Mouse (Mus musculus) midbrain, embryonic 13.5 days (tissue): Measurements from ENCODE around the gene Zzz3. TPM values are rescaled to one million over a fixed set of nuclear protein-coding genes. Genes with fewer than 3 reads are reported as not detected.

Experiments used
- ATAC-seq: fragments of 200-750 bp; cut with Nextera tagmentation; 2 replicates; pipeline ENCODE4 v1.8.0; 2017; ENCODE audit warnings: mild to moderate bottlenecking, moderate TSS enrichment, moderate library complexity
- H3K27ac ChIP-seq: fragments of 300-500 bp; sonication (generic); 2 replicates; pipeline ENCODE4 v1.5.1; 2015; ENCODE audit warnings: inconsistent platforms, mild to moderate bottlenecking, moderate library complexity
- H3K27me3 ChIP-seq: fragments of 300-500 bp; sonication (generic); 2 replicates; pipeline ENCODE4 v1.6.1; 2015; ENCODE audit warnings: mild to moderate bottlenecking, inconsistent platforms
- H3K36me3 ChIP-seq: fragments of 300-500 bp; sonication (generic); 2 replicates; pipeline ENCODE4 v1.6.1; 2015; ENCODE audit warnings: mild to moderate bottlenecking, inconsistent platforms
- H3K4me1 ChIP-seq: fragments of 300-500 bp; sonication (generic); replicated peaks from 2 replicates; pipeline ENCODE4 v1.6.1; 2015; ENCODE audit warnings: inconsistent platforms
- H3K4me2 ChIP-seq: fragments of 300-500 bp; sonication (generic); replicated peaks from 2 replicates; pipeline ENCODE4 v1.6.1; 2015; ENCODE audit warnings: moderate library complexity, mild to moderate bottlenecking, inconsistent platforms
- H3K4me3 ChIP-seq: fragments of 300-500 bp; sonication (generic); replicated peaks from 2 replicates; pipeline ENCODE4 v1.5.1; 2015; ENCODE audit warnings: mild to moderate bottlenecking, inconsistent platforms
- H3K9ac ChIP-seq: fragments of 300-500 bp; sonication (generic); replicated peaks from 2 replicates; pipeline ENCODE4 v1.6.1; 2015; ENCODE audit warnings: mild to moderate bottlenecking, inconsistent platforms
- H3K9me3 ChIP-seq: fragments of 300-500 bp; sonication (generic); 2 replicates; pipeline ENCODE4 v1.6.1; 2016; ENCODE audit warnings: mild to moderate bottlenecking, inconsistent platforms
- WGBS: fragments of 180-500 bp; shearing (Covaris S2); methylation state at CpG from one replicate; pipeline ENCODE4 v1.1.7; 2015; 5-methylcytosine and 5-hydroxymethylcytosine counted together
- polyA plus RNA-seq: library from polyadenylated mRNA; unstranded; fragments of >200 nt; fragmentation: Nextera tagmentation; extraction: Ambion mirVana; gene quantifications from 2 replicates; pipeline ENCODE4 v1.2.1, GENCODE M21; 2015

Zzz3 gene
- 36.3 and 40.4 TPM in 2 replicates for polyA plus RNA-seq

DNA sequence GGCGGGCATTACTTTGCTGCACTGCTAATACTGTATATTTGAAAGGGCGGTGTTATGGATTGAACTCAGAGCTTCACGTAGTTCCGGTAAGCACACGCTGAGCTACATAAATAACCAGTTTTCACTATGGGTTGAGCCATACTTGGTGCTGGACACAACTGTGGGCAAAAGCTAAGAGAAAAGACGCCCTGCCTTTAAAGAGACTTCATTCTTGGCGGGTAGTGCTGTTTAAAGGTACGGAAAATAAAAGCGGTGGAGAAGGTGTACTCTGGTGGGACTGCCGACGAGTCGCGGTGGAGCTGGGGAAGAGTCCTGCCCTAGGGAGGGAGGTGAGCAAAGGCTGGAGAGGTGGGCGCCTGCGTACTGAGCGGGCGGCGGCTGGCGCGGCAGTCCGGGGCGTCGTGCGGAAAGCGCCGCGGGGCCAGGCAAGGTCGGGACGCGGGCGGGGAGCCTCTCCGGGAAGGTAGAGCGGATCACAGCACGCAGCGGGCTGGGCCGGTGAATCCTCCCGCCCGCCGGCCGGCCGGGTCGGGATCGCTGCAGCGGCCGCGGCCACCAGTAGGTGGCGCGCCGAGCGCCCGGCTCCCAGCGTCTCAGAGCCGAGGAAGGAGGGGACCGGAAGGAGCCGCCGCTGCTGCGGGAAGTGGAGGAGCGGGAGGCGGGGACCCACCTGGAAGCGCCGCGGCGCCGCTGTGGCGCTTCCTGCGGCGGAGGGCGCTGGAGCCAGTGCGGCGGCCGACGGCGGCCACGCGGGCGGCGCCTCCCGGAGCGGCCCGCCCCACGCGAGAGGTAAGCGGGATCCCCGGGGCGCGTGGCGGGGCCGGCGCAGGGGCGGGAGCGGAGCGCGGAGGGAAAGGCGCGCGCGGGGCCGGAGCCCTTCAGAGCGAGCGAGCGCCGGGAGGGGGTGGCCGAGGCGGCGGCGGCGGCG lies at the start of gene Zzz3:
Gene Zzz3 (plus strand): TSS at position 124 of the 928 bp plus-strand sequence.
- H3K9ac ChIP-seq: peak within 1 kb of the TSS; percentile 88
- ATAC-seq: peak; percentile 94
- peaks cover 29% of the 10 kb centered on the region for H3K4me1 ChIP-seq
- peak within 1 kb of the TSS; percentile 83 for H3K4me2 ChIP-seq
- peak within 1 kb of the TSS; percentile 99 for H3K27ac ChIP-seq
- H3K9me3 ChIP-seq: no peaks in the 10 kb centered on the region
- no peaks in the 10 kb centered on the region for H3K27me3 ChIP-seq
- H3K36me3 ChIP-seq: peaks cover 15% of the 10 kb centered on the region
- peak within 1 kb of the TSS; percentile 81 for H3K4me3 ChIP-seq
- under 1% methylated on average over 75 of the region's 108 CpGs for WGBS

DNA sequence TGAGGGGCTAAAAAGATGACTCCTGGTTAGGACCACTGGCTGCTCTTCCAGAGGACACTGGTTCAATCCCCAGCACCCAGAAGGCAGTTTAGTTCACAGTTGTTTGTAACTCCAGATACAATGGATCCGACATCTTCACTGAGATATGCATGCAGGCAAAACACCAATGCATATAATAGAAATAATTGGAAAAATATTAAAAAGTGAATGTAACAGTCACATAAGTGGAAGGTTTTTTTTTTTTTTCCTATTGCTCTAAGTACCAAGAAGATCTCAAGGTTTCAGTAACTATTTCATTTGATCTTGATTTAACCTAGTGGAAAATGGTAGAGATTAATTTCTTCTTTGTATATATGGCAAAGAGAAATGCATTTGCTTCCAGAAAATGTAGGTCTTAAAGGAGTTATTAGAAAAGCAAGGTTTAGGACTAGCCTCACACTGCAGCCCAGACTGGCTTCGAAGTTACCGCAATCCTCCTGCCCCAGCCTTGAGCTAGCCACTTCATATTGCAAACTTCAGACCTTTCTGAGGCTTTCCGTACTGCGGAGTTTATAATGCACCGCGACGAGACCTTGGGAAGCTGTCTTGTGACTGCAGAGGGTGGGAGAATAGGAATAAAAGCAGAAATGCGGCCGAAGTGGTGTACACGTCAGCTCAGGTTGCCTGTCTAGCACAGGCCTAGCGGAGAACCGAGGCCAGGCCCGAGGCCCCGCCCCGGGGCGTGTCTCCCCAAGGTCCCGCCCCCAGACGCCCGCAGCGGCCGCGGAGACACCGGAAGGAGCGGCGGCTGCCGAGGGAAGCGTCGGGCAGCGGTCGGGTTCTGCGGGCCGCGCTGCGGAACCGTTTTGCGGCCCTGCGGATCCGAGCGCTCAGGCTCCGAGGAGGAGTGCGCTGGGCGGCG lies 49.3 kb upstream of the Zzz3 start, which contains the start of gene Usp33:
Gene Usp33 (plus strand): TSS at position 747 of the 901 bp plus-strand sequence.
- H3K4me2 ChIP-seq: peak within 1 kb of the TSS; percentile 67
- no peaks in the 10 kb centered on the region for H3K27me3 ChIP-seq
- no peaks in the 10 kb centered on the region for H3K9me3 ChIP-seq
- H3K36me3 ChIP-seq: no peaks in the 10 kb centered on the region
- H3K4me1 ChIP-seq: peaks cover 32% of the 10 kb centered on the region
- H3K9ac ChIP-seq: peak within 1 kb of the TSS; percentile 89
- ATAC-seq: peak; percentile 96
- H3K27ac ChIP-seq: peak within 1 kb of the TSS; percentile 83
- peak within 1 kb of the TSS; percentile 77 for H3K4me3 ChIP-seq
- WGBS: 6% methylated on average over 44 of the region's 44 CpGs

DNA sequence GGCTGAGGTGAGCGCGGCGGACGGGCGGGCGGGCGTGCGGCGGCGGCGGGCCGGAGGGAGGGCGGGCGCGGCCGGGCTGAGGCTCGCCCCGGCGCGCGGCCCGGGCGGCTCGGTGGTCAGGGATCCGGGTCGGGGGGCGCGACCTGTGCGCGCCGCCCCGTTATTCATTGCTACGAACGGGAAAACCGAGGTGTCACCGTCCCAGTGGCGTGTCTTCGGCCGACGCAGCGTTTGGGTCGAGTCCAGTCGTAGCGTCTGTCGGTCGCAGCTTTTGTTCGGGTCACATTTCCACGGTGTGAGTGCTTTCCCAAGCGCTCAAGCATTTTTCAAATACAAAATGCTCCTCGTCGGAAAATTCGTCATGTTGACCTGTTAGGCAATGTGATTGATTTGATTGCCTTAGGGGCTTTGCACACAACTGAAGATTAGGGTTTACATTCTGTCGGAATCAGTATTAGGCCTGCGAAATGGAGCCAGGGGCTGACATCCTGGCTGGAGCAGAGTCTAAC lies 48.6 kb upstream of the Zzz3 start:
- Histone ChIP-seq H3K9ac (peak overlapping the region; percentile 89), H3K27me3 (no peaks in the 10 kb centered on the region), H3K4me1 (peaks cover 37% of the 10 kb centered on the region), H3K36me3 (no peaks in the 10 kb centered on the region), H3K27ac (peak overlapping the region; percentile 83), H3K4me3 (peak overlapping the region; percentile 77), H3K9me3 (no peaks in the 10 kb centered on the region), H3K4me2 (peak overlapping the region; percentile 67)
- WGBS: under 1% methylated on average over 54 of the region's 54 CpGs
- ATAC-seq: peak; percentile 13; the same call in 1 of the 2 replicates

DNA sequence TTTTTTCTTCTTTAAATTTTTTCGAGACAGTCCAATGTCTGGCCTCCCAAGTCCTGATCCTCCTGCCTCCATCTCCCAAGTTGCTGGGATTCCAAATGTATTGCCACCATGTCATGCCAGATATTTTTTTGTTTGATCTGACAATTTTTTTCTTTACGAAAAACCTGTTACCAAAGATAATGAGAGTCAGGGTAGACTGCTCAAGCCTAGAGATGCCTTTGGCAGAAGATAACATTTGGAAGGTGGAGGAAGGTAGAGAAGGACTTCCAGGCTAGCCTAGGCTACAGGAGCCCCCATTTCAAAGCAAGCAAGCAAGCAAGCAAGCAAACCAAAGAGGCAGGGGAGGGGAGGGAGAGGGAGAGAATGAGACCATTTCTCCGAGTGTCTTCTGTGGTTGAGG lies 48.0 kb upstream of the Zzz3 start:
- peaks cover 37% of the 10 kb centered on the region for H3K4me1 ChIP-seq
- H3K27me3 ChIP-seq: no peaks in the 10 kb centered on the region
- peak overlapping the region; percentile 77 for H3K4me3 ChIP-seq
- 46% methylated on average over 3 of the region's 3 CpGs for WGBS
- no peaks in the 10 kb centered on the region for H3K36me3 ChIP-seq
- H3K27ac ChIP-seq: peak overlapping the region; percentile 83; the same call in 1 of the 2 replicates
- no peaks in the 10 kb centered on the region for H3K9me3 ChIP-seq
- peak overlapping the region; percentile 67 for H3K4me2 ChIP-seq
- no peak for ATAC-seq
- H3K9ac ChIP-seq: peak overlapping the region; percentile 89

DNA sequence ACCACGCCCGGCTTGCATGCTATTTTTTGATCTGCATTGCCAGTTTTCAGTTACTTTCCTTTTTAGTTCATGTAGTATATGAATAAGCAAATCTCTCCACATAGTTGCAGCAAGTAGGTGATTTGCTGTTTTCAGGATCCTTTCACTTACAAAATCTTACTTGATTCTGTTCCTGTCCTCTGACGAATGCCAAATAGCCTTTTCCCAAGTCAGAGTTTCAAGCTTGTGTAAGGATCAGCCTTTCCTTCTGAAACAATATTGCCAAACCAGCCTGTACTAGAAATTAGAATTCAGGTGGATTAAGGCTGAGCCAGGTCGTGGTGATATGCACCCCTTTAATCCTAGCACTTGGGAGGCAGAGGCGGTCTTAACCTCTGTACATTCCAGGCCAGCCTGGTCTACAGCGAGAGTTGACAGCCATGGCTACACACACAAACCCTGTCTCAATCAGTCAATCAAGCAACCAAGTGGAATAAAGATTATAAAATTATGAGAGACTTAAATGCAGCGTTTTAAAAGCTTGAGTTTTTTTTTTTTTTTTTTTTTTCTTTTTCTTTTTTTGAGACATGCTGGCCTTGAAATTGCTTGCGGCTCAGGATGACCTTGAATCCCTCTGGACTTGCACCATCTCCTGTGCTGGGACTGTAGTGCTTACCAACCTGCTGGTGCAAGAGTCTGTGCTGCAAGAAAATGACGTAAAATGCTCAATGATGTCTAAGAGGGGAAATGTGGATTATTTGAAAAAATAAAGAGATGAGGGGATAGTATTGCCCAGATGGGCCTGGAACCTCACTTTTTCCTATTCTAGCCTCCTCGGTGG lies 47.1 kb upstream of the Zzz3 start:
- Histone ChIP-seq H3K4me1 (peaks cover 43% of the 10 kb centered on the region), H3K4me2 (peak overlapping the region; percentile 67; the same call in 1 of the 2 replicates), H3K27me3 (no peaks in the 10 kb centered on the region), H3K9me3 (no peaks in the 10 kb centered on the region), H3K4me3 (no peak overlapping the region), H3K36me3 (no peaks in the 10 kb centered on the region), H3K9ac (no peak overlapping the region), H3K27ac (no peak overlapping the region)
- 84% methylated on average over 10 of the region's 10 CpGs for WGBS
- ATAC-seq: no peak

DNA sequence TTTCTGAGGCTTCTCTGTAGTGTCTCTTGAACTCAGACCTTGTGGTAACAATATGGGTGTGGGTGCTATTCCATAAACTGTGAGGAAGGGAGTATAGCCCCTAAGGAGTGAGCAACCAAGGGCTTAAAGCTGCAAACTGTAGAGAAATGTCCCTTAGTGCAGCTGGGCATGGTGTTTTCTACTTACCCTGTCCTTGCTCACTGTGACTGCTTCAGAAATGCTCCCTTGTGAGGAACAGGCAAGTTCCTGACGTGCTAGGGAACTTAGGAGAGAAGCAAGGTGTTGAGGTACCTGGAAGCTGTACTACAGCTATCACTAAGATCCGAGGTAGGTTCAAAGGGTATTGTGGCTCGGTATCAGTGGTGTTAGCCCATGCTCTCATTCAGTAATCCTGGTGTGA lies 44.8 kb upstream of the Zzz3 start:
- H3K4me1 ChIP-seq: peaks cover 51% of the 10 kb centered on the region
- no peak overlapping the region for H3K27ac ChIP-seq
- no peaks in the 10 kb centered on the region for H3K9me3 ChIP-seq
- 94% methylated on average over 3 of the region's 3 CpGs for WGBS
- no peaks in the 10 kb centered on the region for H3K36me3 ChIP-seq
- no peak overlapping the region for H3K9ac ChIP-seq
- H3K4me2 ChIP-seq: no peak overlapping the region
- no peak overlapping the region for H3K4me3 ChIP-seq
- no peak for ATAC-seq
- H3K27me3 ChIP-seq: no peaks in the 10 kb centered on the region

DNA sequence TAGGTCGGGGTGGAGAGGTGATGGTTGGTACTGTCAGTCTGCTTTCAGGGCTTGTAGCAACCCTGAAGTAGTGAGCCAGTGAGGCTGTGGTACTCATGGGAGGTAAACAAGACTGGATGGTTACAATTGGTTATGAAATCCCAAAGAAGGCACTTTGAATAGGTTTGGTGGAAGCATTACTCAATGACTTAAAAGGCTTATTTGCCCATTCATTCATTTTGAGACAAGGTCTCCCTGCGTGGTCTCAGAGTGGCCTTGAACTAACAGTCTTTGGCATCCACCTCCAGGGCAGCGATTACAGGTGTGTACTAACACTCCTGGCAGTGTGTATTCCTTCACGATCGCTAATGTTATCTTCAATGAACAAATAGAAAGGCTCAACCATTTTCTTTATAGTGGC lies 44.3 kb upstream of the Zzz3 start:
- no peaks in the 10 kb centered on the region for H3K27me3 ChIP-seq
- H3K9ac ChIP-seq: no peak overlapping the region
- no peak overlapping the region for H3K4me2 ChIP-seq
- H3K36me3 ChIP-seq: no peaks in the 10 kb centered on the region
- H3K27ac ChIP-seq: no peak overlapping the region
- no peak overlapping the region for H3K4me3 ChIP-seq
- no peaks in the 10 kb centered on the region for H3K9me3 ChIP-seq
- ATAC-seq: no peak
- H3K4me1 ChIP-seq: peaks cover 51% of the 10 kb centered on the region
- 90% methylated on average over 5 of the region's 5 CpGs for WGBS

DNA sequence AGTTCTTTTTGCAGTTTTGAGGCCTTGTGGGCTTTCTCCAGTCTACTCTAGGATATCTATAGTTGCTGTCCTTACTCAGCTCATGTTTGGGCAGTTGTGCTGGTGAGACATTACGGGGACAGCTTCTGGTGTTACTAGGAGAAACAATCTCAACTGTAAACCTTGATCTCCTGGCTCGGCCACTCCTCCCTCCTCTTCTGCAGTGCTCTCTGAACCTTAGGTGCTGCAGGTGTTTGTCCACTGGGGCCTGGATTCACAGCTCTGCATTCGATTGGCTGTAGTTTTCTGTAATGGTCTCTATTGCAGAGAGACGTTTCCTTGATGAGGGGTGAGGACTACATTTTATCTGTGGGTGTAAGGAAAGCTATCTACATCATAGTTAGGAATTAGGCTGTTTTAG lies 43.0 kb upstream of the Zzz3 start:
- Histone ChIP-seq H3K27ac (no peak overlapping the region), H3K4me3 (no peak overlapping the region), H3K9ac (no peak overlapping the region), H3K4me1 (peaks cover 52% of the 10 kb centered on the region), H3K4me2 (no peak overlapping the region), H3K36me3 (no peaks in the 10 kb centered on the region), H3K27me3 (no peaks in the 10 kb centered on the region), H3K9me3 (no peaks in the 10 kb centered on the region)
- no peak for ATAC-seq
- 94% methylated on average over 4 of the region's 4 CpGs for WGBS

DNA sequence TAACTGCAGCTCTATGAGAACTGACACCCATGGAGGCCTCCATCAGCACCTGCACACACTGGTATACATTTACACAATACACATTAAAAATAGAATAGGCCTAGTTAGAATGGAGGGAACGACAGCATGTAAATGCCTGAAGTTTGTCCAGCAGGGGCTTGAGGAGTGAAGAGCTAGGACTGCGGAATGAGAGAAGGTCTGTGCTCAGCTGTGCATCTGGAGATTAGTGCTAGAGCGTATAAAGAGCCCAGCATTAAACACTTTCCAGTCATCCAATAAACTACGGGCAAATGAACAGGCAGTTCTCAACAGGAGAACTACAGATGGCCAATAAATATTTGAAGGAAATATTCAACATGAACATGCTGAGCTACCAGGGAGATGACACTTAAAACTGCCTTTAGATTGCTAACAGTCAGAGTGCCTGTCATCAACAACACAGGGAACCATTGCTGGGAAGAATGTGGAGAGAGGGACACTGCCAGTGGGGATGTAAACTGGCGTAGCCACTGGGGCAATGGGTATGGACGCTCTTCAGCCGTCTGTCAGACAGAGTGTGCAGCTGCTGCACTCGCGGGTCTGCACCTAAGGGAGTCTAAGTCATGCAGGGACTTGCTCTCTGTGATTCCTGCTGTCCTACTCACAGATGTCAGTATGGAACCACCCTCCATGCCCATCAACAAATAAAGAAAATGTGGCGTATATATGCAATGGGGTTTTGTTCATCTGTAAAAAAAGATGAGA lies 41.7 kb upstream of the Zzz3 start:
- Histone ChIP-seq H3K36me3 (peaks cover 2% of the 10 kb centered on the region; the same call in 1 of the 2 replicates), H3K9ac (no peak overlapping the region), H3K4me2 (no peak overlapping the region), H3K27ac (peak overlapping the region; percentile 31; the same call in 1 of the 2 replicates), H3K4me1 (peaks cover 40% of the 10 kb centered on the region), H3K4me3 (no peak overlapping the region), H3K9me3 (no peaks in the 10 kb centered on the region), H3K27me3 (no peaks in the 10 kb centered on the region)
- WGBS: 68% methylated on average over 10 of the region's 10 CpGs
- 0 out of 2 replicates have a peak, but pooled peaks have one; percentile 31 for ATAC-seq

DNA sequence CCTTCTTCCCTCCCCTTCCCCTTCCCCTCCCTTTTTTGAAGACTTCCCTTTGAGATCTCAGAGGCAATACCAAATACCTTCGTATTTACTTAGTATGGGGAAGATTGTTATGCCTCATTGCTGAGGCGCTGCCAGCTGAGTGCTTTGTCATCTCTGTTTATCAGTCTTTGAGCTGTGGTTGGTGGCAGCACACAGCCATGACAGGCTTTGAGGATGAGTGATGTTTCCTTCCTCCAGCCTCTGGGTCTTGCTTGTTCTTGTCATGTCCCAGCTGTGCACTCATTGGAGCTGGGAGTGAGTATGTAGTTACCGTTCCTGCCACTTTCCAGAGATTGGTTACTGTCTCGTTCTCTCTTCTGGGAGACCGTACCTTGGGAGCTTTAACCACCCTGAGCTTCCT lies 39.9 kb upstream of the Zzz3 start:
- no peak for ATAC-seq
- Histone ChIP-seq H3K27me3 (no peaks in the 10 kb centered on the region), H3K4me1 (peaks cover 29% of the 10 kb centered on the region), H3K9ac (no peak overlapping the region), H3K4me3 (no peak overlapping the region), H3K4me2 (no peak overlapping the region), H3K9me3 (no peaks in the 10 kb centered on the region), H3K27ac (no peak overlapping the region), H3K36me3 (peaks cover 11% of the 10 kb centered on the region)
- WGBS: 77% methylated on average over 5 of the region's 5 CpGs
